ENCODE assay signal across 8 mouse cellular contexts in genomic region chr11:35544112-35545064, GRCm38 (mm10).
DNase-seq lines count a peak whose midpoint lies in the region; ATAC-seq and TF ChIP-seq lines count a peak whose summit lies in the region.

No protein-coding gene starts in this region.

- H3K4me3 ChIP-seq in forebrain, embryonic 16.5 days (replicated peaks; ENCODE audit: low read length): peak overlapping the region; percentile 24
- H3K4me3 ChIP-seq in midbrain, embryonic 14.5 days (replicated peaks; ENCODE audit: low read depth, low read length): peak overlapping the region; percentile 28
- no peak overlapping the region for H3K4me3 ChIP-seq in lung, adult 2 months (replicated peaks; ENCODE audit: extremely low read depth, low read depth, low read length)

- intact Hi-C loops in left cerebral cortex, postnatal 4 days (cut with DNase I): no loop called here
- intact Hi-C loops in gastrocnemius, postnatal 36 days (cut with DNase I): no loop called here

- H3K36me3 ChIP-seq in forebrain, embryonic 16.5 days (ENCODE audit: control insufficient read depth, insufficient read depth): no peaks in the 10 kb centered on the region
- no peaks in the 10 kb centered on the region for H3K36me3 ChIP-seq in midbrain, embryonic 14.5 days (ENCODE audit: control insufficient read depth, insufficient read depth, low read length)

- H3K4me1 ChIP-seq in forebrain, embryonic 16.5 days (replicated peaks; ENCODE audit: control insufficient read depth, insufficient read depth, low read length): peaks cover 3% of the 10 kb centered on the region
- H3K4me1 ChIP-seq in midbrain, embryonic 14.5 days (ENCODE audit: control insufficient read depth, insufficient read depth, low read length): no peaks in the 10 kb centered on the region; the same call in 1 of the 2 replicates
- H3K4me1 ChIP-seq in lung, adult 2 months (ENCODE audit: control insufficient read depth, insufficient read depth, low read length): no peaks in the 10 kb centered on the region

- no peak for TF ChIP-seq CTCF in lung, adult 2 months (IDR thresholded peaks at IDR 0.05; ENCODE audit: insufficient read depth, low read length)

- peak; percentile 59 for ATAC-seq in forebrain, embryonic 16.5 days
- ATAC-seq in midbrain, embryonic 14.5 days (ENCODE audit: low FRiP score, low TSS enrichment): no peak

- TF ChIP-seq POLR2A in lung, adult 2 months (IDR thresholded peaks at IDR 0.05; ENCODE audit: borderline replicate concordance, extremely low read depth, low read depth, low read length): no peak

- WGBS in forebrain, embryonic 16.5 days: 35% methylated on average over 31 of the region's 31 CpGs
- WGBS in midbrain, embryonic 14.5 days: 30% methylated on average over 31 of the region's 31 CpGs
- 50% methylated on average over 31 of the region's 31 CpGs for WGBS in lung, adult 2 months

- DNase-seq in left cerebral cortex, postnatal 4 days: peak; percentile 64
- no peak for DNase-seq in left cerebral cortex, adult 11 months (ENCODE audit: low spot score)
- DNase-seq in cerebellum, postnatal 10 days: peak; percentile 67 to 81
- peak; percentile 70 for DNase-seq in midbrain, embryonic 14.5 days
- DNase-seq in yolk sac, embryonic 10.5 days (ENCODE audit: low spot score): no peak
- DNase-seq in gastrocnemius, postnatal 36 days: no peak
- no peak for DNase-seq in lung, adult 2 months

- H3K27ac ChIP-seq in forebrain, embryonic 16.5 days (ENCODE audit: low read length): no peak overlapping the region
- H3K27ac ChIP-seq in midbrain, embryonic 14.5 days (replicated peaks; ENCODE audit: low read depth, low read length): peak overlapping the region; percentile 58

- H3K9ac ChIP-seq in forebrain, embryonic 16.5 days (replicated peaks; ENCODE audit: low read depth, low read length): no peak overlapping the region; the same call in 1 of the 2 replicates
- H3K9ac ChIP-seq in midbrain, embryonic 14.5 days (replicated peaks; ENCODE audit: low read length): peak overlapping the region; percentile 50

- H3K4me2 ChIP-seq in forebrain, embryonic 16.5 days (ENCODE audit: low read length): peak overlapping the region; percentile 41
- peak overlapping the region; percentile 54 for H3K4me2 ChIP-seq in midbrain, embryonic 14.5 days (ENCODE audit: low read length)

- peaks cover 58% of the 10 kb centered on the region for H3K27me3 ChIP-seq in forebrain, embryonic 16.5 days (replicated peaks; ENCODE audit: control insufficient read depth, insufficient read depth, low read length)
- peaks cover 12% of the 10 kb centered on the region for H3K27me3 ChIP-seq in midbrain, embryonic 14.5 days (ENCODE audit: control insufficient read depth, insufficient read depth, low read length)

- H3K9me3 ChIP-seq in forebrain, embryonic 16.5 days (ENCODE audit: control insufficient read depth, low read length): no peaks in the 10 kb centered on the region
- no peaks in the 10 kb centered on the region for H3K9me3 ChIP-seq in midbrain, embryonic 14.5 days (ENCODE audit: control insufficient read depth, low read length)

Comparison
In these comparisons a context has a peak if more than half of its experiments do, and no peak if none do; other contexts are left out.
1. DNase-seq: peak in left cerebral cortex, postnatal 4 days (single experiment), cerebellum, postnatal 10 days (2 of 2) and midbrain, embryonic 14.5 days (single experiment); none in left cerebral cortex, adult 11 months (single experiment), yolk sac, embryonic 10.5 days (single experiment), gastrocnemius, postnatal 36 days (0 of 2) and lung, adult 2 months (single experiment).